Mouse (Mus musculus): ENCODE measurements around the gene Rapgef5.

Gene Rapgef5

DNA sequence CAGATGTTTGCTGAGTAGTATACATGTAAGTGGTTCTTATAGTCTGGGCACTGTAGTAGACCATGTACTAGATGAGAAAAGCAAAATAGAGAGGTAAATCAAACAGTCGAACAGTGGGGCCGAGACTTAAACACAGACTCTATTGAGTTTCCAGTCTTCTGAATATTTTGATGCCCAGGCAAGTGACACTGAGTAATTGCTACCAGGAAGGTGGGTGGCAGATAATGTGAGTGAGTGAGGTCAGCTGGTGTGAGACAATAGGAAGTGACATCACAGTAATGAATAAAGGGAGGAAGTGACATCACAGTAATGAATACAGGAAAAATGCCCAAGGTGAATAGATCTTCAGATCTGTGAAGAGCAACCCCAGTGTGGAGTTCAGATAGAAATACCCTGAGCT is at the start of gene Rapgef5:
Rapgef5 (plus strand) TSS at position 301 of the 400 bp plus-strand sequence.
- WGBS, result 97% methylated on average over 2 of the region's 2 CpGs

DNA sequence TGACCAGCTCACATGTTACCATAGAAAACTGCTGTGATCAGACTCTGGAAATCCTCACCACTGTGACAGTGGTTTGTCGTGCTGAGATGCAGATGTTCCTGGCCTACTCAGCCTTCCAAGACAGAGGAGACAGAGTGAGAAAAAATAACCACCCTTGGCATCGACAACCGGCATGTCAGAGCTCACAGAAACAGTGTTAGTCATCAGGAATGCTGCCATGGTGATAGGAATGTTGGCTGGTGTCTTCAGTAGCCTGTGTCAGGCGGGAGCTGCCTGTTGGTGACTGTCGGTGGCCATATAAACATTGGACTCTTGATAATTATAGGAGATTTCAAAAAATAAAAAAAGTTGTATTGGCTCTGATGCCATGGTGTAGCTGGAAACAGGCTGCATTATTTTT is 48.0 kb upstream of the Rapgef5 start:
- 18% methylated on average over 5 of the region's 5 CpGs for WGBS

DNA sequence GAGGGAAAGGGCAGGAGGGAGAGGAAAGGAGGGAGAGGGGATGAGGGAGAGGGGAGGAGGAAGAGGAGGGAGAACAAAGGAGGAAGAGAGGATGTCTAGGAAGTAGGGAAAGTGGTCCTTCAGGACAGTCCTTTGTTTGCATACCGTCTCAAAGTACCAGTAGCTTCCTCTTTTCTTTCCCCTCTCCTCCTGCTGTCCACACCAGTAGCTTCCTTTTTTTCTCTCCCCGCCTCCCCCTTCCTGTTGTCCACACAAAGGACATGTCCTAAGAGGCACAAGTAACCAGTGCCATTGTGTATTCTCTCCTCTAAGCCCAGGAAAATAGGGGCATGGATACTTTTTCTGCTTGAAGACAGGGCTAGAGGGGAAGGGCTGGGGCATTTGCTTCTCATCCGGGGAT is 37.3 kb upstream of the Rapgef5 start:
- 57% methylated on average over 3 of the region's 3 CpGs for WGBS

GRCm38 (mm10) chr12:117479680-117480079 is 36.6 kb upstream of the Rapgef5 start:
- WGBS, result 75% methylated on average over 7 of the region's 7 CpGs

DNA sequence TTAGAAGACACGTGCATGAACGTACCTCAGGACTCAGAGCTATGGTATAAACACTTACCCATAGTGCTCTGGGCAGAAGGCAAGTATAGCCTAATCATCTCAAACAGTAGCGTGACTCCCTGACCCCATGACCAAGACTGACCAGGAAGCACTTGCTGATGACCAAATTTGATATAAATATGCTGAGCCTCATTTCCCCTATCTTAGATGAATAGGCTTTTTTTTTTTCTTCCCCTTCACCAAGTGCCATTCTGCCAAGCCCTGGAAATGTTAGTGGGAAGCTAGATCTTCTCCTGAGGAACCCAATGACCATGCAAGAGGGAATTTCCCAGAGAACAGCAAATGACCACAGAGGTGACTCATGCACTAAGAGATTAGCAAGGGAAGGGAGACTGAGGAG is 35.3 kb upstream of the Rapgef5 start:
- WGBS, result 94% methylated on average over 3 of the region's 3 CpGs

DNA sequence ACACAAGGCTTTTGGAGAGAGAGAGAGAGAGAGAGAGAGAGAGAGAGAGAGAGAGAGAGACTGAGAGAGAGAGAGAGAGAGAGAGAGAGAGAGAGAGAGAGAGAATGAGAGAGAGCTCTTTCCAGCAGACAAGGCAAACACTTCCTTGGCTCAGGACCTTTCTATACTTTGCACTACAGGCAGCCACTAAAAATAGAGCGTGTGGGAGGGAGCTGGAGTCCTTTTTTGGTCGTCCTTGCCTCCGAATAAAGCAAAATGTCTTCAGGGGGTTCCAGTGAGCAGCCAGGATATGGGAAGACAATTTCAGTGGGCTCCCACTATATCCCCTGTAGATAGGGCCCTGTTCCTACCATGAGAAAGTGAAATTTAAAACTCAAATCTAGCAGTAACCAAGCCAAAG is 33.6 kb upstream of the Rapgef5 start:
- WGBS, result 12% methylated on average over 3 of the region's 3 CpGs

DNA sequence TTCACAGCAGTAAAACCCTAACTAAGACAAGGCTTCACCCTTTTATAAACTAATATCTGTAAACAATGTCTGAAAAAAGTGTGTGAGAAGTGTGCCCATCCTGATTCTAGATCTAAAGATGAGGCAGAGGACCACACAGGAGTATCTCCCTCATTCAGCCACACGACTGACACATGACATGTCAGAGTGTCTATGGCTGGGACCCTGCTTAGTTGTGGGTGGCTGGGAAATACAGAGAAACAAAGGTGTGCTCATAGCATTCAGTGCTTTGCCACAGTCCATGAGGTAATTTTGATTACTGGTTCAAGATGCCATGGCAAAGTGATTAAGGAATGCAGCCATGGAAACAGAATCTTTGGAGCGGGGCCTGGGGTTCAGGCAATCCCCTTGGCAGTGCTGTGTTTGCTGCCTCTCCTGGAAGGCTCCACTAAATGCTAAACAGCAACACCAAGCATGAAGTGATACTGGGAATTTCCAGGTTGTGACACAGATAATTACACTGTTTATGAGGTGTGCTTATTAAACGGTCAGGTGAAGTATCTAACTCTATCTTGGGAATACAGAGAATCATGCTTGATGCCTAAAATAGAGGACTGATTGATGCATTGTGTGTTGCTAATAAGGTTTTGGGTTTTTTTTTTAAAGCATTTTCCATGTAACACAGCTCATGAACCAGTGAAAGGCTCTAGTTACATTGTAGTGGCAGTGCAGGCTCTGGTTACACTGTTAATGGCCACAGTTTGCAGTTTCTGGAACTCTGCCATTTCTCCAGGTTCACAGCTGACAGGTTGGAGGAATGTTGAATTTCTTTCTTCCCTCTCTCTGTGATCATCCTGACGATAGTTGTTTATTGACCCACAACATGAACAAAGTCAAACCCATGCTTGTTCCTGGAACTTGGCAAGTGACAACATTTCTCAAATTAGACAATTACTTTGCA is 29.9 kb upstream of the Rapgef5 start:
- 53% methylated on average over 4 of the region's 4 CpGs for WGBS

- 72% methylated on average over 3 of the region's 3 CpGs for WGBS
These were observed 19.6 kb upstream of the Rapgef5 start for GRCm38 (mm10) chr12:117496501-117497176.

- 64% methylated on average over 1 of the region's 1 CpGs for WGBS
These were observed 18.9 kb upstream of the Rapgef5 start for GRCm38 (mm10) chr12:117497361-117497760.

GRCm38 (mm10) chr12:117499242-117499641 is 17.0 kb upstream of the Rapgef5 start:
- WGBS, result 77% methylated on average over 5 of the region's 5 CpGs

DNA sequence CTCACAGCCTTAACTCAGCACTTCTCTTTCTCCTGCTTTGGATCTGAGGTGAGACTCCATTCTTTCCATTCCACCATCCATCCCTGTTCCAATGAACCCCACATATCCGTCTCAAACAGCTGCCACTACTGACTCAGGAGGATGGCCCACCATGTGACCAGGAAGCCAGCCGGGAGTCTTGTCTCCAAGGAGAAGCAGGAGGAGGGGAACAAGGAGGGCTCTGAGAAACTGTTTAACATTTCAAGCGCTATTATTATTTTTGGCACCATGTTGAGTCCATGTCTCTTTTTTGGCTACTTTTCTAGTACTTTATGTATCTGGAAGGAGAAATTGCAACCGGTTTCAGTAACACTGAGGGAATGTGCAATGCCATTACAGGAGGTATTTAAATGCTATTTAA is 15.1 kb upstream of the Rapgef5 start:
- WGBS, result 16% methylated on average over 4 of the region's 4 CpGs

DNA sequence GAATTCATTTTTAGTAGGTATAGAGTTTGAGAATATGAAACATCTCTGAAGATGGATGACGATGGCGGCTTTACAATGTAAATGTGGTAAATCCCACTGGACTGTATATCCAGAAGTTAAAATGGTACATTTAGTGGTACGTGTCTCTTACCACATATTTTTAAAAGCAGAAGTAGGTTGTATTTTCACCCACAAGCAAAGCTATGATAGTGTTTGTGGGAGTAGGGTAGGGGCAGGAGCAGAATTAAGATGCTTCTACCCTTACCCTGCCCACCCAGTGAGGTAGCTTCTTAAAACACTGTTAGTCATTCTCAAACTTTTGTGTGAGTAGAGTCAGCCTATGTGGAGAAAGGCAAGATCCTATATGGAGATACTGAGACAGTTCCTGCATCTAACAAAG is 13.4 kb upstream of the Rapgef5 start:
- 64% methylated on average over 3 of the region's 3 CpGs for WGBS

DNA sequence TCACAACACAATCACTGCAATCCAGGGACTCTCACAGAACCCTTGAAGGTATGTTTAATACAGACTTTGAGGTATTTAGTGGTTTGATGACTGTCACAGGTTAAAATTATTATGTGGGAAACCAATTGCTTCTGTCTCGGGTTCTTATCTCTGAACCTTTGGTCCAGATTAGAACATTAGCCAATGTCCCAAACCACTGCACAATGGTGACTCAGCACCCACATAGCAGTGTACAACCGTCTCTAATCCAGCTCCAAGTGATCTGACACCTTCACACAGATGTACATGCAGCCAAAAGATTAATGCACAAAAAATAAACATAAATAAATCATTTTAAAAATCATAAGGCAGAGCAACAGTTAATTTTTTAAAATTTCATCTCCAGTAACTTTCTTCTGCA is 11.1 kb upstream of the Rapgef5 start:
- 94% methylated on average over 2 of the region's 2 CpGs for WGBS

- WGBS, result 59% methylated on average over 1 of the region's 1 CpGs
These were observed 8.5 kb upstream of the Rapgef5 start for GRCm38 (mm10) chr12:117507772-117508171.

DNA sequence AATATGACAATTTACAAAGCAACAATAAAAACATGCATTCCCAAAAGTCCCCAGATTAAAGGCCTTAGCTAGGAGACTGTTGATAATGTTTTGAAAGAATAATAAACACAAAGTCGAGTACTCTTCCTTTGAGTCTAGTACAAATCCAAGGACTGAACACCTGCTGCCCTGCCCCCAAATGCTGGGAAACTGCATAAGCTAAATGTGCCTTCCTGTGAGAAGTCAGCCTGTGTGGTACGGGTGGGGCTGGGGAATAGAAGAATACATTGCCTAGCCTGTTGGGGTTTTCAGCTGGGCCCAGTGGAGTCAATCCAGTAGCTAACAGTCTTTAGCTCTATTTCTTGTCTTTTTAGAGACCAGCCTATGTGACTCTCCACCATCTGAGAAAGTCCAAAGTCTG is 6.4 kb upstream of the Rapgef5 start:
- 59% methylated on average over 2 of the region's 2 CpGs for WGBS

- 94% methylated on average over 3 of the region's 3 CpGs for WGBS
These were observed 3.8 kb upstream of the Rapgef5 start for GRCm38 (mm10) chr12:117512468-117512867.

GRCm38 (mm10) chr12:117513150-117513932 is 2.9 kb upstream of the Rapgef5 start:
- 86% methylated on average over 11 of the region's 11 CpGs for WGBS

- WGBS, result 73% methylated on average over 14 of the region's 14 CpGs
These were observed 1.1 kb downstream of the Rapgef5 start for GRCm38 (mm10) chr12:117517275-117517936.

DNA sequence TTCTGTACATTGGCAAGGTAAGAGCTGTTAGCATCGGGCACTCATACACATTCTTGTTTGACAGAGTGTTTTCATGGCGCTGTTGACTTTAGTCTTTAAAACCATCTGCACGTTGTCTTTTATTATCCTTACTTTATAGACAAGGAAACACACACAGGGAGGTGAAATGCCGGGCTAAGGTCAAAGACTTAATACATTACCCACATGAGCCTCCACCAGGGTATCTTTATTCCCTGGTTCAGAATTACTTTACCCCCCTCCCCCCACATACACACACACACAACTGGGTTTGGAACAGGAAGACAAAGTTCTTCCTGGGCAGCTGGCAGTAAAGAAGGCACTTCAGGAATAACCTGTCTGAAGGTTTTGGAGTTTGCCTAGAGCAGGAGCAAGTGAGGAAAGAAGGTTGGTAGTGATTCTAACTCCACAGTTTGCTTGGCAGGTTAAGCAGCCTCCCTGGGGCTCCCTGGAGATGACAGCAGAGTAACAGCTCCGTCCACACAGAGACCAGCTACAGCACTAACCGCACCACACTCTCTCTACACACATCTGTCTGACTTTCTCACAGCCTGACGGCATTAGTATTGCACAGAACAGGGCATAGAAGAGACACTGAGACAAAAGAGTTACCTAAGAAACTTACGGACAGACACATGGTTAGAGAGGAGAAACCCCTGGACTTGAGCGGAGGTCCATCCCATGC is 8.2 kb downstream of the Rapgef5 start:
- 88% methylated on average over 9 of the region's 9 CpGs for WGBS

DNA sequence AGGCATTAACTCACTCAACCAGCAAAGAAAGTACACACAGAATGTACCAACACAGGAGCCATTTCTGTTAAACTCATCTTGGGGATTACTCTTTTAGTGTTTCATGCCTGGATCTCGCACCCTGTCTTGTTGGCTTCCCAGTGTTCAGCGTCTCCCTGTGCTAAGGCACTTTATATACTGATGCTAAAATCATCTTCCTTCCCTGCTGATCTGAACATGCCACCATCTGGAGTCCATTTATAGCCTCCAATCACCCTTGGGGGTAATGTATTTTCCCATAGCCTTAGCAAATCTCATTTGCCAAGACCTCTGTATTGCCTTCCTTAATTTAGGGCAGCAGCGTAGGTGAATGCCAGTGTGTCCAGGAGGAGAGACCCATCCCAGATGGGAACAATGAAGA is 11.6 kb downstream of the Rapgef5 start:
- WGBS, result 50% methylated on average over 3 of the region's 3 CpGs
